Mouse (Mus musculus) limb, embryonic 15.5 days (tissue): ENCODE measurements at regions not wholly inside any gene's neighbourhood (a gene's known extent, or its start where the extent isn't known, plus 50 kb on each side); places are given as distances from the start of the nearest gene placed in this dataset.
A peak's percentile ranks its signal among the peaks of the same experiment; 100 is the strongest.

Source experiments
- ATAC-seq: fragments of 200-750 bp; cut with Nextera tagmentation; 2 replicates; pipeline ENCODE4 v1.8.0; 2017; ENCODE audit warnings: low read depth, moderate TSS enrichment; ENCODE audit not compliant: insufficient number of reproducible peaks, low FRiP score, low TSS enrichment
- H3K27ac ChIP-seq: fragments of 300-500 bp; sonication (generic); 2 replicates; pipeline ENCODE4 v1.5.1; 2015; ENCODE audit warnings: moderate library complexity, mild to moderate bottlenecking, inconsistent platforms
- H3K27me3 ChIP-seq: fragments of 300-500 bp; sonication (generic); 2 replicates; pipeline ENCODE4 v1.6.1; 2015; ENCODE audit warnings: inconsistent platforms
- H3K36me3 ChIP-seq: fragments of 300-500 bp; sonication (generic); 2 replicates; pipeline ENCODE4 v1.6.1; 2015; ENCODE audit warnings: inconsistent platforms
- H3K4me1 ChIP-seq: fragments of 300-500 bp; sonication (generic); 2 replicates; pipeline ENCODE4 v1.6.1; 2015; ENCODE audit warnings: inconsistent platforms
- H3K4me2 ChIP-seq: fragments of 300-500 bp; sonication (generic); 2 replicates; pipeline ENCODE4 v1.6.1; 2015; ENCODE audit warnings: mild to moderate bottlenecking, inconsistent platforms
- H3K4me3 ChIP-seq: fragments of 300-500 bp; sonication (generic); 2 replicates; pipeline ENCODE4 v1.5.1; 2015; ENCODE audit warnings: mild to moderate bottlenecking, inconsistent platforms
- H3K9ac ChIP-seq: fragments of 300-500 bp; sonication (generic); 2 replicates; pipeline ENCODE4 v1.6.1; 2015; ENCODE audit warnings: inconsistent platforms
- H3K9me3 ChIP-seq: fragments of 300-500 bp; sonication (generic); 2 replicates; pipeline ENCODE4 v1.6.1; 2016; ENCODE audit warnings: inconsistent platforms
- WGBS: fragments of 180-500 bp; shearing (Covaris S2); methylation state at CpG from one replicate; pipeline ENCODE4 v1.1.7; 2015; 5-methylcytosine and 5-hydroxymethylcytosine counted together

DNA sequence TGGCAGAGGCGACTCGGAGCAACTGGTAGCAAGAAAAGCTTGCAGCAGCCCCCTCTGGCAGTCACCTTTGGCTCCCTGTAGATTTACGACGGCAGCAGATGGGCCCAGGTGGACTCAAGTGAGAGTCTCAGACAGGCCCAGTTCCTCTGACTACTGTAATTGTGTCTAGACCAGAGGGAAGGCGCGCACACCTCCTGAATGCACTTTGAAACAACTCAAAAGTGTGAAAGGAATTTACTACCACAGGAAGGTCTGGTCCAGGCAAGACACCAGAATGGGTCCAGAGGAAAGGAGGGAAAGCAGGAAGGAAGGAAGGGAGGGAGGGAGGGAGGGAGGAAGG lies 224.6 kb upstream of the Hes1 start:
- H3K4me2 ChIP-seq: peak overlapping the region; percentile 56
- no peaks in the 10 kb centered on the region for H3K9me3 ChIP-seq
- H3K27ac ChIP-seq: peak overlapping the region; percentile 74
- peak overlapping the region; percentile 30 for H3K4me3 ChIP-seq
- H3K4me1 ChIP-seq: peaks cover 31% of the 10 kb centered on the region
- 9% methylated on average over 6 of the region's 6 CpGs for WGBS
- ATAC-seq: no peak
- no peak overlapping the region for H3K9ac ChIP-seq
- no peaks in the 10 kb centered on the region for H3K27me3 ChIP-seq
- H3K36me3 ChIP-seq: no peaks in the 10 kb centered on the region

DNA sequence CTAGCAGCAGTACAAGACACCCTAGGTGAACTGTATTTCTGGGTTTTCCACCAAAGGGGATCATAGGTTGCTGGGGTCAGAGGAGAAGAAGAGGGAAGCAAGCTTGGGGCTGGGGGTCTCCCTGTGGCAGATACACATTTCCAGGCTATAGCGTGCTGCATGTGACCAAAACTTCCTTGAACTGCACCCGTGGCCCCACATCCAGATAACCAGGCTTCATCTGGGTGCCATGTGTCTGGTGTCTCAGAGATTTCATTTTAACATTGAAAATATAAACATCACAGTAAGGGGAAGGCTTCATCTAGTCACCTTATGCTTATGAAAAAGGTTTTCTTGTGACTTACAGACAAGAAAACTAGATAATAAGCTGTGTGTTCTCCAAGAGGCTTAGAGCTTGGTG lies 223.8 kb upstream of the Hes1 start:
- no peak overlapping the region for H3K9ac ChIP-seq
- H3K9me3 ChIP-seq: no peaks in the 10 kb centered on the region
- H3K4me3 ChIP-seq: no peak overlapping the region
- ATAC-seq: no peak
- peaks cover 31% of the 10 kb centered on the region for H3K4me1 ChIP-seq
- WGBS: 55% methylated on average over 2 of the region's 2 CpGs
- no peaks in the 10 kb centered on the region for H3K27me3 ChIP-seq
- no peaks in the 10 kb centered on the region for H3K36me3 ChIP-seq
- no peak overlapping the region for H3K4me2 ChIP-seq
- peak overlapping the region; percentile 48 for H3K27ac ChIP-seq

DNA sequence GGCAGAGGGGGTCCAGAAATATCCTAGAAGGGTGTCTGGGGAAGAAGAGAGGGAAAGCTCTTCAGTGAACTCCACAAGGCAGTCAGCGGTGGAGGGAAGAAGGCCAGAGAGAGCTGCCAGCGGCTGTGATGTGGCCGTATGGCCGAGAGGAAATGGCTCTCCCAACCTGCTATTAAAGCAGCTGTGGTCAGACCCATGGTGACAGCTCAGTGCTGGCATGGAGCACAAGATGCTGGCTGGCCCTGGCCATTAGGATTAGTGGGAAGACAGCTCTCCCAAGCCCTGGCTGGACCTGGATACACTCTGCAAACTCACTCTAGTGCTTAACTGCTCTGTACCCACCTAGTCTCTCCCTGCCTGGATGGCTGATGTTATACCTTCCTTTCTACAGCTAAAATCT lies 223.1 kb upstream of the Hes1 start:
- ATAC-seq: no peak
- Histone ChIP-seq H3K36me3 (no peaks in the 10 kb centered on the region), H3K9me3 (no peaks in the 10 kb centered on the region), H3K4me3 (no peak overlapping the region), H3K9ac (no peak overlapping the region), H3K27me3 (no peaks in the 10 kb centered on the region), H3K27ac (0 out of 2 replicates have a peak overlapping the region, but pooled peaks have one; percentile 57), H3K4me2 (no peak overlapping the region), H3K4me1 (peaks cover 31% of the 10 kb centered on the region)
- 34% methylated on average over 4 of the region's 4 CpGs for WGBS

GRCm38 (mm10) chr16:29842071-29842470 lies 222.1 kb upstream of the Hes1 start:
- Histone ChIP-seq H3K9ac (no peak overlapping the region), H3K4me2 (no peak overlapping the region), H3K4me1 (peaks cover 29% of the 10 kb centered on the region), H3K27ac (no peak overlapping the region), H3K9me3 (no peaks in the 10 kb centered on the region), H3K4me3 (no peak overlapping the region), H3K27me3 (no peaks in the 10 kb centered on the region), H3K36me3 (no peaks in the 10 kb centered on the region)
- WGBS: 88% methylated on average over 4 of the region's 4 CpGs
- no peak for ATAC-seq

DNA sequence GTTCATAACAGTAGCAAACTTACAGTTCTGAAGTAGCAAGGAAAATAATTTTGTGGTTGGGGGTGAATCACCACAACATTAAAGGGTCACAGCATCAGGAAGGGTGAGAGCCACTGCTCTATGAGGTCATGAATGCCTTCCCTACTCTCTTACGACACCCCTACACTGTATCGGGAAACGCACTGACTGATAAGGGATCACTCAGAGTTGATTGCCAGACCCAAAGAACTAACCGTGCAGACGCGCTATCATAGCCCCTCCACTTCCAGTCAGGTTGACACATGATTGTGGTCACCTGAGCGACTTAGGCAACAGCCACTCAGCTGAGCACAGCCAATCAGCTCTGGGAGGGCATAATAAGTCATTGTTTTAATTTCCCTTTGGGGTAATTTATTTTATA lies 220.7 kb upstream of the Hes1 start:
- H3K4me3 ChIP-seq: no peak overlapping the region
- no peak overlapping the region for H3K27ac ChIP-seq
- H3K9ac ChIP-seq: no peak overlapping the region
- H3K36me3 ChIP-seq: no peaks in the 10 kb centered on the region
- no peaks in the 10 kb centered on the region for H3K9me3 ChIP-seq
- H3K4me1 ChIP-seq: peaks cover 23% of the 10 kb centered on the region
- no peaks in the 10 kb centered on the region for H3K27me3 ChIP-seq
- 78% methylated on average over 7 of the region's 7 CpGs for WGBS
- H3K4me2 ChIP-seq: no peak overlapping the region
- ATAC-seq: no peak

DNA sequence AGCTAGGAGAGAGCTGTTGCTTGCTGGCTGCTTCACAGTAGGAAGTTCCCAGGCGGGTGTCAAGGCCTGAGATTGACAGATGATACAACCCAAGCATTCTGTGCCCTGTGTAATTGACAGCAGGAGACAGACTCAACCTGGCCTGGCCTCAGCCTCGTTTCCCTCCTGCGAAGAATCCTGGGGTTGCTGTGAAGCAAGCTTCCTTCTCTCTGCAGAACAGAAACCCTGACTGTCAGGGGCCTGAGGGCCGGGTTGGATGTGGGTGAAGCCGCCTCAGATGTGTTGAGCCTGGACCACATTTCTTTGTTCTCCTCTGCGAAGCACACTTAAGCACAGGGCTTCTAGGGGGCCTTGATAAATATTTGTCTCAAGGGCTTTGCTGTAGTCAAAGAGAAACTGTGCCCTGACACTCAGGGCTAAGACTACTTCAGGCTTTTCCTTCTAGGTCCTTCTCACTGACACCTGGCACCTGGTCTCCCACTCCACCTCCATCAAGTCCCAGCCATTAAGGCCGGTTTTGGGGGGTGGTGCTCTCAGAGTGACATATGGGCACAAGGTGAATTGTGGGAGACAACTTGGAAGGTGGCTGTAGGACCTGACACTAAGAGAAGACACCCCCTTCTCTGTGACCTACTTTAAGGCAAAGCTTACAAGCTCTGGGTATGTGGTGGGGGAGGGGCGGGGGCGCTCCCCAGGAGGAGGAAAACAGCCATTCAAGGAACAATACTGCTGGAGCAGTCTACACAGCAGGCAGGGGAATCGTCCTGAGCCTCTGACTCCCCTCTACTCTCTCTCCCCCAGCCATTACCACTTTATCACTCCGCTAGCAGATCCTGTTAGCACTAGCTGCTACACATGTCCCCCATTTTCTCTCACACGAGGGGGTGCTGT lies 219.2 kb upstream of the Hes1 start:
- 42% methylated on average over 11 of the region's 12 CpGs for WGBS
- Histone ChIP-seq H3K4me1 (peaks cover 10% of the 10 kb centered on the region; the same call in 1 of the 2 replicates), H3K36me3 (no peaks in the 10 kb centered on the region), H3K4me2 (no peak overlapping the region), H3K27ac (no peak overlapping the region), H3K4me3 (no peak overlapping the region), H3K9ac (no peak overlapping the region), H3K9me3 (no peaks in the 10 kb centered on the region), H3K27me3 (no peaks in the 10 kb centered on the region)
- no peak for ATAC-seq

GRCm38 (mm10) chr16:29845597-29845986 lies 218.6 kb upstream of the Hes1 start:
- WGBS: 49% methylated on average over 8 of the region's 8 CpGs
- H3K4me3 ChIP-seq: no peak overlapping the region
- no peaks in the 10 kb centered on the region for H3K36me3 ChIP-seq
- H3K9ac ChIP-seq: no peak overlapping the region
- ATAC-seq: no peak
- H3K4me1 ChIP-seq: peaks cover 6% of the 10 kb centered on the region; the same call in 1 of the 2 replicates
- H3K4me2 ChIP-seq: no peak overlapping the region
- no peak overlapping the region for H3K27ac ChIP-seq
- H3K27me3 ChIP-seq: no peaks in the 10 kb centered on the region
- H3K9me3 ChIP-seq: no peaks in the 10 kb centered on the region

DNA sequence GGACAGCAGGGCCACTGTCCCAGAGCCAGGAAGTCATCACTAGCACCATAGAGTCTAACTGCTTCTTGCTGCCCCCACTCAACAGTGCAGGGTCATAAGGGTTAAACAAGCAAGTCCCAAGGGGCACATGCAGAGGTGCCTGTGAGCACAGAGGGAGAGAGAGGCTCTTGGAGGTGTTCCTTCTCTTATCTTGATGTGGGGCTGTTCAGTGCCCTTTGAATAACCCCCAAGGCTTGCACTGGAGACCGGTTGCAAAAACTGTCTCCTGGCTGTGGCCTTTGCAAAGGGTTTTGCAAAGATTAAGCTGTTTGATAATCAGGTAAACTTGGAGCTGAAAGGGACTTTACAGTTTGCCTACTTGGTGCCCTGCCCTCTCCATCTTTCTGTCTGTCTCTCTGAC lies 217.1 kb upstream of the Hes1 start:
- H3K9ac ChIP-seq: no peak overlapping the region
- ATAC-seq: no peak
- 25% methylated on average over 1 of the region's 1 CpGs for WGBS
- H3K4me1 ChIP-seq: peaks cover 5% of the 10 kb centered on the region; the same call in 1 of the 2 replicates
- H3K9me3 ChIP-seq: no peaks in the 10 kb centered on the region
- H3K4me3 ChIP-seq: no peak overlapping the region
- H3K27me3 ChIP-seq: no peaks in the 10 kb centered on the region
- no peaks in the 10 kb centered on the region for H3K36me3 ChIP-seq
- H3K27ac ChIP-seq: no peak overlapping the region
- H3K4me2 ChIP-seq: no peak overlapping the region

GRCm38 (mm10) chr16:29847734-29848133 lies 216.4 kb upstream of the Hes1 start:
- WGBS: 76% methylated on average over 4 of the region's 4 CpGs
- no peak overlapping the region for H3K9ac ChIP-seq
- ATAC-seq: no peak
- peaks cover 6% of the 10 kb centered on the region; the same call in 1 of the 2 replicates for H3K4me1 ChIP-seq
- no peaks in the 10 kb centered on the region for H3K36me3 ChIP-seq
- H3K27me3 ChIP-seq: no peaks in the 10 kb centered on the region
- no peak overlapping the region for H3K27ac ChIP-seq
- H3K4me3 ChIP-seq: no peak overlapping the region
- no peak overlapping the region for H3K4me2 ChIP-seq
- H3K9me3 ChIP-seq: no peaks in the 10 kb centered on the region

- H3K27me3 ChIP-seq: no peaks in the 10 kb centered on the region
- H3K9me3 ChIP-seq: no peaks in the 10 kb centered on the region
- WGBS: 84% methylated on average over 12 of the region's 12 CpGs
- H3K4me1 ChIP-seq: peaks cover 6% of the 10 kb centered on the region; the same call in 1 of the 2 replicates
- no peak overlapping the region for H3K9ac ChIP-seq
- no peak for ATAC-seq
- no peaks in the 10 kb centered on the region for H3K36me3 ChIP-seq
- no peak overlapping the region for H3K4me2 ChIP-seq
- no peak overlapping the region for H3K27ac ChIP-seq
- H3K4me3 ChIP-seq: no peak overlapping the region
These were observed 215.7 kb upstream of the Hes1 start for GRCm38 (mm10) chr16:29848527-29848926.

DNA sequence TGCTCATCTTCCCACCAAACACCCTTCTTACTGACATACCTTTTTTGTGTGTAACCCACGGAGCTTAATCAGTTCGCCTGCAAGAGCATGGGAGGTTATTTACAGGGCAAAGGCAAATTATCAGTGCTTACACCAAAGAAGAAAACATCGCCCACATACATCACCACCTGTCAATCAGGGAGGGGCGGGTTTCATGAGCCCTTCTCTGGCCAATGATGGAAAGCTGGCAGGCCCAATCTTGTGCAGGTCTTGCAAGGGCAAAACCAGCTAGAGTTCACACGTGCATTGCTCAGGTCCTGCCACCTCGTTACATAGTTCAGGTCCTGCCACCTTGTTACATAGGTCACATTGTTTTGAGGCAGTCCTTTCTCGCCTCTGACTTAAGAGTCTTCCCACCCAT lies 214.7 kb upstream of the Hes1 start:
- no peaks in the 10 kb centered on the region for H3K27me3 ChIP-seq
- no peak for ATAC-seq
- H3K9me3 ChIP-seq: no peaks in the 10 kb centered on the region
- H3K4me2 ChIP-seq: no peak overlapping the region
- no peak overlapping the region for H3K4me3 ChIP-seq
- 63% methylated on average over 7 of the region's 7 CpGs for WGBS
- H3K9ac ChIP-seq: no peak overlapping the region
- peaks cover 5% of the 10 kb centered on the region; the same call in 1 of the 2 replicates for H3K4me1 ChIP-seq
- H3K27ac ChIP-seq: no peak overlapping the region
- H3K36me3 ChIP-seq: no peaks in the 10 kb centered on the region

GRCm38 (mm10) chr16:29850616-29851015 lies 213.6 kb upstream of the Hes1 start:
- H3K36me3 ChIP-seq: no peaks in the 10 kb centered on the region
- H3K27me3 ChIP-seq: no peaks in the 10 kb centered on the region
- H3K27ac ChIP-seq: no peak overlapping the region
- no peak overlapping the region for H3K9ac ChIP-seq
- no peak for ATAC-seq
- no peak overlapping the region for H3K4me2 ChIP-seq
- WGBS: 87% methylated on average over 3 of the region's 3 CpGs
- H3K4me1 ChIP-seq: 0 out of 2 replicates have a peak, but pooled peaks cover 3% of the 10 kb centered on the region
- H3K9me3 ChIP-seq: no peaks in the 10 kb centered on the region
- no peak overlapping the region for H3K4me3 ChIP-seq
